Mouse (Mus musculus) embryo, embryonic 11.5 days (tissue): ENCODE results near the gene 4833420G17Rik.
"Not testable (repeated sequence)": the region's sequence is repeated elsewhere in the genome, so short reads cannot be mapped to it uniquely, and the experiment has no call there.

Experiments used
- DNase-seq: peaks from one replicate; pipeline ENCODE4 v3.0.0-alpha.2; 2012; ENCODE audit warnings: low read depth, low spot score

4833420G17Rik gene

DNA sequence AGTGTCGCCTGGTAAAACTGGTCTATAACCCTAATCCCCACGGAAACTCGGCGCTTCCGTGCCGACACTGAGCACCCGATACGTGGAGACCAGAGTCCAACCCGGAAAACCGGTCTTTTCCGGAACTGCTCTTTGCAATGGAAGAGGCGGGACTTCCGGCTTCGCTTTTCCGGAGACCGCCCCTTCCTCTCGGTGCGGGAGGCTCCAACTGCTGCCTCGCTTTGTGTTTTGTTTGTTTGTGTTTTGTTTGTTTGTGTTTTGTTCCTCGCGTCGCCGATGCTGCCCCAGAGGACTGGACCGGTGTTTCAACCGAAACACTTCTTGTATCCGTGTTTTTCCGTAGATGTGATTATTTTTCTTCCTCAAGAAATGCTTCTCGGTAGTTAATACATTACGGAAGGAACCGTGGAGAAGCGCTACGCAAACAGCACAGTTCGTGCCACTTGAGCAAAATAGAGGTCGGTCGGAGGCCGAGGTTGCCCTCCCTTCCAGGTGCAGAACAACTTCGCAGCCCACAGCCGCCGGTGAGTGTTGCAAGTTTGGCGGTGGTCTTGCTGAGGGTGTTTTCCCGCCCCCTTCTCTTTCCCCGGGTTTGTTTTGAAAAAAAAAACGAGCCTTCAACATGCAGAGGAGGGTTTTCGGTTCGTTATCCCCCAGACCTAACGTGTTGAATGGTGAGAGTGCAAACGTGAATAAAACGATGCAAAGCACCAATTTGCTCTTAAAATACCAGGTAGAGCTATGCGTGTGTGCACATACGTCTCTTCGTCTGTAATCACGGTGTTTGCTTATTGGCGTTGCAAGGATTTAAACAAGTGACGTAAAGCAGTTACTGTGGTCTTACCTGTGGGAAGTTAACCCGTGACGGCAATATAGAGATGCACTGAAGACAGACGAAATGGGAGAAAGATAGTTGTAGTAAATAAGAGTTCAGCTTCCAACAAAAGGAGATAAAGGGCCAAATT is at the start of gene 4833420G17Rik:
4833420G17Rik (plus strand) TSS at position 173 of the 965 bp plus-strand sequence.
- DNase-seq = peak; percentile 87

GRCm38 (mm10) chr13:119413026-119413425 is 49.5 kb upstream of the 4833420G17Rik start:
- no peak for DNase-seq

DNA sequence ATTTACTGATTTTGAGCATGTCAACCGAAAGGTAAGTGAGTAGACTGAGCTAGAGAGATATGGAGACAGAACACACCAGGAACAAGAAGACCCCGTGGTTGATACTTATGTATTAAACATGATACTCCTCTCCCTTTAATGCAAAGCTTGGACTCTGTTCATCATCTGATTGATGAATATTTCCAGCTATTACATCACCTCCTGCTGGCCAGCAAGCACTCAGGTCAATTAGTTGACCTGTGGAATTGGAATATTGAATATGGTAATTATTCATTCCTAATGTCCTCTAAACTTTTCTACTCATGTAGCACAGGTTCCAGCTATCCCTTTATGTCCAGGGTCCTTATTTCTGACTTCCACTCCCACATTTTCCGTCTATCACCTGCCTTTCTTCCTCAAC is 44.1 kb upstream of the 4833420G17Rik start:
- DNase-seq = no peak

GRCm38 (mm10) chr13:119430164-119430563 is 32.4 kb upstream of the 4833420G17Rik start:
- DNase-seq = no peak

- DNase-seq = no peak
Measured at GRCm38 (mm10) chr13:119432041-119432440, 30.5 kb upstream of the 4833420G17Rik start.

DNA sequence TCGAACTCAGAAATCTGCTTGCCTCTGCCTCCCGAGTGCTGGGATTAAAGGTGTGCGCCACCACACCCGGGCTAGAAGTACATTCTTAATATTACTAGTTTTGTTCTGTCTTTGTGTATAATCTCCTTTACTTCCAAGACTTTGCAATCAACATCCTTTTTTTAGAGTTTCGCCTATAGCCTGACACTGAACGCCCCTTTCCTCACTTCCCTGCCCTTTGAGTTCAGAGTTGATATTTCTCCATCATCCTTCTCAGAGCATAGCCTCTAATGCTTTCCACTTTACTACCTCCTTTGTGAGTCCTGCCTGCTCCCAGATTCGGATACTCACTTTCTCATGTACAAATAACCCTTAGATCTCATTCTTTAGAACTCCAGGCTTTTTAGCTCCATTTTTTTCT is 28.2 kb upstream of the 4833420G17Rik start:
- DNase-seq = no peak

GRCm38 (mm10) chr13:119442244-119442643 is 20.3 kb upstream of the 4833420G17Rik start:
- DNase-seq = no peak

DNA sequence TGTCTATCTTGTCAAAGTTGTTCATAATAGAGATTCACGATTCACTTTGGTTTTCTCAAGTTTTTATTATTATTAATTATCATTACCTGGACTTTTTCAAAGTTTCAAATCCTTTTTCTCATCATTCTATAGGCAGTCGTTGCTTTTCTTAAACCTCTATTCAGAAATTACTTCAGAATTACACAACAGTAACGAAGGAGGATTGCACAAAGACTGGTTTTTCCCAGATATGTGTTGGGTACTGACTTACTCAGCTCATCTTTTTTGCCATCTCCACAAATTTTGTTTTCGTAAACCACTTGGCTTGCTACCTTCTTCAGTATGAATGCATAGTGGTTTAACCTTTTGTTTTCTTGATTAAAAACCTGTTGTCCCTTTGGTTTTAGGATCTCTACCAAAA is 9.0 kb upstream of the 4833420G17Rik start:
- DNase-seq = no peak

- no peak for DNase-seq
Measured at GRCm38 (mm10) chr13:119455082-119455481, 7.5 kb upstream of the 4833420G17Rik start.

DNA sequence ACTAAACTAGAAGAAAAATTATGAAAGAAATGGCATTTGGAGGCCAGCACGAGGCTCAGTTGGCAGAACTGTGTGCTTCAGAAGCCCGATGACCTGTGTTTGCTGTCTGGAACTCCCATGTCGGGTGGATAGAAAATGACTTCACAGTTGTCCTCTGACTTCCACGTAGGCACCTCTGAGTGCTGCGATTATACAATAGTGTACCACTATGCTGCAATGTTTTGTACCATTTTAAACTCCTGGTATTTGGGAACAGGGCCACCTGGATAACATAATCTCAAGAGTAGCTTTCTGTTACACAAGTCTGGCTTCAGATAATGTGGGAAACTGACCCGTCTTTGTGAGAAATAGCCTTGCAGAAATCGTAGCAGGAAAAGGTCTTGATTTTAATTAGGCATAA is 6.2 kb upstream of the 4833420G17Rik start:
- DNase-seq = no peak

- no peak for DNase-seq
Measured at GRCm38 (mm10) chr13:119461900-119462595, 520 bp upstream of the 4833420G17Rik start.

DNA sequence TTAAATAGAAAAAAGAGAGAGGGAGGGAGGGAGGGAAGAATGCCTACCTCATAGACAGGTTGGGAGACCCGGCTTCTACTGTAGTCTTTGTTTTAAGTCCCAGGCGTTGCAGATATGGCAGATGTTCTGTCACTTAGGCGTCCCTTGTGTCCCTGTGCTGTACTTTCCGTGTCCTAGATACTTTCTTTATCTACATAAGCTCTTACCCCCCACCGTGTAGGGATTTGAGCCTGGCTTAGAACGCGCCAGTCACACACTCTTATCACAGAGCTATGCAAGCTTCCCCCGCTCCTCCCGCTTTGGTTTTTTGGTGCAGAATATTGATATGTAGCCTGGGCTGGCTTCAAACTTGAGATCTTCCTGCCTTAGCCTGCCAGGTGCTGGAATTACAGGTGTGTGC is 14.1 kb downstream of the 4833420G17Rik start:
- no peak for DNase-seq

- DNase-seq = no peak
Measured at GRCm38 (mm10) chr13:119477789-119478188, 15.2 kb downstream of the 4833420G17Rik start.

DNA sequence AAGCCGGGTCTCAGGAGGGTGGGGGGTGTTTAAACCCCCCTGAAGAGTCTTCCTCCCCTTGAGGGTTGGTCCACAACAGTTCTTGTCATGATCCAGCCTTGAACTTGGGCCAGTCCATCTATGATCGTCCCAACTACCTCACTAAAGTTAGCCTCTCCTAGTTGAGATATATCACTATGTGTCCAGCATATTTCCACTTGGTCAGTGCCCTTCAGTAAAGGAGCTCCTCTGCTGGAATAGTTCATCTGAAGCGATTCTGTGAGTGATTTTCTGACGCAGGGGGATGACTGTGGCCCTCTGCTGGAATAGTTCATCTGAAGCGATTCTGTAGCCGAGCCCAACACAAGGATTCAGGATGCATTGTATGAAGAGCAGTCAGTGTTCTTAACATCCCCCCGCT is 24.8 kb downstream of the 4833420G17Rik start:
- DNase-seq = no peak

GRCm38 (mm10) chr13:119487880-119488580 is 25.5 kb downstream of the 4833420G17Rik start, which contains the start of the genes Tmem267 and 3110070M22Rik:
TSS of gene Tmem267 (plus strand) at chr13:119488039.
TSS of gene 3110070M22Rik (minus strand) at chr13:119488383.
- peak; percentile 81 for DNase-seq

DNA sequence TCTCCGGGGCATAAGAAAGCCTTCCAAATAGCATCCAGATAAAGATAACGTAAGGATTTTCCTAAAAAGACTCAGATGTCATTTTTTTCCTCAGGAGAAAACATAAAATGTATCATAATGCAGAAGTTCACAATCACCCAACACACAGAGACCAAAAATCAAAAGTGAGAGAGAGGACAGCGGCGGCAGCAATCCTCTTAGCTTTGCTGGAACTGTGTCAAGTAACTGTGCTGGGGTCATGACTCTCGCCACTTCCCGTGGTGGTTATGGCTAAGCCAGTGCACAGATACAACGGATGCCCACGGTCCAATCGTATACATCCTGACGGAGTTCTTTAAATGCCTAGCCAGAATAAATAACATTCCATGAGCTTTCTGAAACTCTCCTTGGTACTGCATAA is 29.5 kb downstream of the 4833420G17Rik start:
- not testable (repeated sequence) for DNase-seq

GRCm38 (mm10) chr13:119494938-119495337 is 32.4 kb downstream of the 4833420G17Rik start:
- not testable (repeated sequence) for DNase-seq
